Mouse (Mus musculus): ENCODE results near the gene Eif4e3. TPM values are rescaled to one million over a fixed set of nuclear protein-coding genes. Genes with fewer than 3 reads are reported as not detected.

Gene Eif4e3
- total and polyA plus RNA-seq, 3 experiments: 9.8 to 16.3 (median 11.8) TPM

DNA sequence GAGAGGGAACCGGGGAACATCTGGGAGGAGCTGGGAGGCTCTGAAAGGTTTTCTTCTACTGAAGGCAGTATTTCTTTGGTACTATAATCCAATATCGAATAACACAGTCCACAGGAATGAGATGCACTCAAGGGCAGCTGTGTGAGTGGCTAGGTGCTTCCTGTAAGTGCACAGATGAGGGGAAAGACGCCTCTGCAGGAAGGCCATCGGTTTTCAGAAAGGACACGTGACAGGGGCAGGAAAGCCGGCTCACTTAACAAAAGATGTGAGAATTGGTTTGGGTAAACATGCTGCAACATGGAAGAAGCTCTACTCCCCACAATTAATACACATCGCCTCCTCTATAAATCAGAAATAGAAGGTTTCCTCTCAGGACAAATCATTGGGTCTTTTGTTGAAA, 40.8 kb downstream of the Eif4e3 start:
- peaks cover 6 to 40% of the 10 kb centered on the region in 2 experiments for H3K36me3 ChIP-seq (replicated peaks in 1 of 2; ENCODE audit: control insufficient read depth in 1 of 2, insufficient read depth in 1 of 2, low read length in 1 of 2)
- H3K9me3 ChIP-seq (replicated peaks; ENCODE audit: low read length): no peaks in the 10 kb centered on the region
- peaks cover 9 to 36% of the 10 kb centered on the region in 2 experiments for H3K4me1 ChIP-seq (ENCODE audit: control insufficient read depth in 1 of 2, insufficient read depth in 2 of 2)
- DNase-seq (ENCODE audit: extremely low read depth): no peak
- in situ Hi-C loops (cut with MboI; ENCODE audit: low pct_ligation_motif_present, low pct_unique_long_range_greater_than_20kb, low sequenced_read_pairs): no loop called here
- H3K27ac ChIP-seq (ENCODE audit: insufficient read depth, low read depth): no peak overlapping the region
- no peak overlapping the region for H3K4me3 ChIP-seq (replicated peaks in 1 of 3; ENCODE audit: low read depth in 2 of 3, low read length in 2 of 3, poor library complexity in 1 of 3)
- no peaks in the 10 kb centered on the region for H3K79me2 ChIP-seq (replicated peaks; ENCODE audit: control insufficient read depth, extremely low read depth, insufficient read depth, poor library complexity, severe bottlenecking)
- no peaks in the 10 kb centered on the region for H3K27me3 ChIP-seq (replicated peaks)
- no peak for TF ChIP-seq MXI1 (IDR thresholded peaks at IDR 0.05; ENCODE audit: low read depth, low read length)
- TF ChIP-seq NELFE (IDR thresholded peaks at IDR 0.05; ENCODE audit: low read depth, low read length): no peak
- TF ChIP-seq GABPA (IDR thresholded peaks at IDR 0.05; ENCODE audit: insufficient replicate concordance, low read depth, low read length): no peak
- no peak for TF ChIP-seq IRF4 (IDR thresholded peaks at IDR 0.05; ENCODE audit: low read depth, low read length)
- no peak for TF ChIP-seq POLR2AphosphoS2 (IDR thresholded peaks at IDR 0.05; ENCODE audit: low read depth, low read length)
- no peak for TF ChIP-seq ZMIZ1 (IDR thresholded peaks at IDR 0.05; ENCODE audit: low read depth, low read length)
- no peak for TF ChIP-seq MAFK (IDR thresholded peaks at IDR 0.05; ENCODE audit: insufficient replicate concordance, low read length)
- no peak for TF ChIP-seq MAZ (IDR thresholded peaks at IDR 0.05; ENCODE audit: low read depth, low read length)
- TF ChIP-seq ZC3H11A (IDR thresholded peaks at IDR 0.05; ENCODE audit: low read depth, low read length): no peak
- no peak for TF ChIP-seq MEF2A (IDR thresholded peaks at IDR 0.05; ENCODE audit: borderline replicate concordance, low read depth, low read length)
- no peak for TF ChIP-seq ETS1 (conservative IDR thresholded peaks at IDR 0.05; ENCODE audit: low read depth, low read length)
- TF ChIP-seq E2F4 (IDR thresholded peaks at IDR 0.05; ENCODE audit: insufficient replicate concordance, low read depth, low read length): no peak
- no peak for TF ChIP-seq PAX5 (IDR thresholded peaks at IDR 0.05; ENCODE audit: low read length)
- TF ChIP-seq CHD1 (IDR thresholded peaks at IDR 0.05; ENCODE audit: low read depth, low read length): no peak
- no peak for TF ChIP-seq TCF12 (IDR thresholded peaks at IDR 0.05; ENCODE audit: low read depth, low read length)
- no peak overlapping the region for H3K9ac ChIP-seq (ENCODE audit: insufficient read depth, low read depth)
- H3K4me2 ChIP-seq (ENCODE audit: insufficient read depth, low read depth, poor library complexity, severe bottlenecking): no peak overlapping the region
- dilution Hi-C loops (cut with MboI; ENCODE audit: extremely low pct_ligation_motif_present, extremely low pct_unique_long_range_greater_than_20kb, low sequenced_read_pairs): no loop called here

DNA sequence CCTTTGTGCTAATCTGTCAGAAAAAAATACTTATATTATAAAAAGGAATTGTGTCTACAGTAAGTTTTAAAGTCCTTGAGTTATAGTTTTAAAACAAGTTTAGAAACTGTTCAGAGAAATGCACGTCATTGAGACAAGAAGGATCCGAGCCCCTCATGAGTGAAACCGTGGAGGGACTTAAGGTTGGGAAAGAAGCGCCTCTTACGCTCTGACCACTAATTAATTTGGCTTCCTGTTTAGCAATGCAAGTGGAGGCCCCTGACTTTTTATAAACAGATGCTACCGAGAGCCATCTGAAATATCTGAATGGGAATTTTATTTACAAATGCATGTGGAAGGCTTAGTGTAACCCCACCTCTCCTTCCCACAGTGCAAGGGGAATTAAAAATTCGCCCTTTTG, 41.3 kb downstream of the Eif4e3 start:
- in situ Hi-C loops (cut with MboI; ENCODE audit: low pct_ligation_motif_present, low pct_unique_long_range_greater_than_20kb, low sequenced_read_pairs) (no loop called here), dilution Hi-C loops (cut with MboI; ENCODE audit: extremely low pct_ligation_motif_present, extremely low pct_unique_long_range_greater_than_20kb, low sequenced_read_pairs) (no loop called here)
- Histone ChIP-seq H3K36me3 (replicated peaks in 1 of 2; ENCODE audit: control insufficient read depth in 1 of 2, insufficient read depth in 1 of 2, low read length in 1 of 2) (peaks cover 6 to 35% of the 10 kb centered on the region in 2 experiments), H3K79me2 (replicated peaks; ENCODE audit: control insufficient read depth, extremely low read depth, insufficient read depth, poor library complexity, severe bottlenecking) (no peaks in the 10 kb centered on the region), H3K4me1 (ENCODE audit: control insufficient read depth in 1 of 2, insufficient read depth in 2 of 2) (peaks cover 9 to 36% of the 10 kb centered on the region in 2 experiments), H3K9ac (ENCODE audit: insufficient read depth, low read depth) (no peak overlapping the region), H3K27ac (ENCODE audit: insufficient read depth, low read depth) (no peak overlapping the region), H3K4me2 (ENCODE audit: insufficient read depth, low read depth, poor library complexity, severe bottlenecking) (no peak overlapping the region), H3K9me3 (replicated peaks; ENCODE audit: low read length) (no peaks in the 10 kb centered on the region), H3K27me3 (replicated peaks) (no peaks in the 10 kb centered on the region), H3K4me3 (replicated peaks in 1 of 3; ENCODE audit: low read depth in 2 of 3, low read length in 2 of 3, poor library complexity in 1 of 3) (no peak overlapping the region)
- DNase-seq (ENCODE audit: extremely low read depth): no peak
- TF ChIP-seq EP300 (IDR thresholded peaks at IDR 0.05; ENCODE audit: low read length) (no peak), RAD21 (IDR thresholded peaks at IDR 0.05; ENCODE audit: low read depth, low read length) (no peak), CTCF (conservative IDR thresholded peaks at IDR 0.05 in 1 of 2, IDR thresholded peaks at IDR 0.05 in 1 of 2; ENCODE audit: low read depth in 2 of 2, low read length in 2 of 2) (no peak), CHD2 (IDR thresholded peaks at IDR 0.05; ENCODE audit: low read length) (no peak), IRF4 (IDR thresholded peaks at IDR 0.05; ENCODE audit: low read depth, low read length) (no peak), NELFE (IDR thresholded peaks at IDR 0.05; ENCODE audit: low read depth, low read length) (no peak), MEF2A (IDR thresholded peaks at IDR 0.05; ENCODE audit: borderline replicate concordance, low read depth, low read length) (no peak), PAX5 (IDR thresholded peaks at IDR 0.05; ENCODE audit: low read length) (no peak), USF1 (IDR thresholded peaks at IDR 0.05; ENCODE audit: low read depth, low read length) (no peak), E2F4 (IDR thresholded peaks at IDR 0.05; ENCODE audit: insufficient replicate concordance, low read depth, low read length) (no peak), ELF1 (IDR thresholded peaks at IDR 0.05; ENCODE audit: low read depth, low read length) (no peak), NRF1 (IDR thresholded peaks at IDR 0.05; ENCODE audit: low read depth, low read length) (no peak), JUND (conservative IDR thresholded peaks at IDR 0.05; ENCODE audit: low read depth, low read length) (no peak), TBP (conservative IDR thresholded peaks at IDR 0.05; ENCODE audit: low read depth, low read length) (no peak), TCF12 (IDR thresholded peaks at IDR 0.05; ENCODE audit: low read depth, low read length) (no peak), SMC3 (IDR thresholded peaks at IDR 0.05; ENCODE audit: low read depth, low read length) (no peak)
